Mouse (Mus musculus) T-helper 1 cell (primary cell): ENCODE measurements around the gene Prkn.

Experiments used
- in situ Hi-C: fragments of 300-600 bp; cut with MboI, MseI; formaldehyde crosslinking; loops from one replicate; pipeline ENCODE4 v1.15.1; 2025; ENCODE audit warnings: high pct_unique_total_duplicates

Prkn gene

DNA sequence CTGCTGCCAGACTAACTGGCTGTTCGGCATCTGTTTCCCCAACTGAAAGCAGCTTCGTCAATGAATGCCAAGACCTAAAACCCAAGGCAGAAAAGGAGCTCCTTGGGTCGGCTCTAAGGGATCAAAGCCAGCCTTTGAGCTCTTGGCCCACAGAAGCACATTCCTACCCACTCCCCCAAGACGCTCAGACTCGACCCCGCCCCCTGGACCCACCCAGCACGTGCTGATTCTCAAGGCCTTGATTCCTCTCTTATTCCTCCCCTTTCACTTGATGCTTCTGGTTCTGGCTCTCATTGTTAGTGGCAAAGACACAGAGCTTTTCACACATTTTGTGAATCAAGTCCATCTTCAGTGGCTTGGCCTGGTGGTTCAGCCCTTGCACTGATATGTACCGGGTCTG, 979.3 kb downstream of the Prkn start:
- in situ Hi-C loops = no loop called here

DNA sequence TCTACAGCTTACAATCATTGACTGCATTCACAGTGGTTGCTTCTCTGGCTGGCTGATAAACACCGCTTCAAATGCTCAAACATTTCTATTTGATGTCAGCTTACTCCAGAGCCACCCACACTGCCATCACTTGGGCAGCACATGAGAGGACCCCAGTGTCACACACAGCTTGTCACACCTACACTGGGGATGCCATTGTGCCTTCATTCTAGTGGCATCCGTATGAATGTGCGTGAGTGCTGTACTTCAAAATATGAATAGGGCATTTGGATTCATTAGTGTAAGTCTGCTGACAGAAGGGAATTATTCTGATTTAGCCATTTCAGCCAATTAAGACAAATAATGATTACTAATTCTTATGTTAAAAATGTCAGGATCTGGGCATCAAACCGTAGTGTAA, 980.6 kb downstream of the Prkn start:
- in situ Hi-C loops = no loop called here

DNA sequence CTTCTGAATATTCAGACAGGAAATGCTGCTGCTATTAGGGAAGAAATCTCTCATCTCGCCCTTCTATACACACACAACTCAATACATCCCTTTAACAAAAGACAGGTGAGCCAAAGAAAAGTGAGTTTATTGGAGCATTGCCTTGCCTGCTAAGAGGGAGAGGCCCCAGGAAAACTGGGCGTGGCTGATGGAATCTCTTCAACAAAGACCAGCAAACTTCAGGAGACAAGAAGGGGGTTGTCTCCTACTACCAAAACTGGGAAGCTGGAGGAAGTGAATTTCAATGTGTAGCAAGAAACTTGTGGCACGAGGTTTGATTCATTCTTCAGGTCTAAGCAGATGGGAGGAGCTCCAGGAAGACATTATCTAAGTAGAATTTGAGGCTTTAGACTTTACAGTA, 989.3 kb downstream of the Prkn start:
- in situ Hi-C loops = no loop called here

DNA sequence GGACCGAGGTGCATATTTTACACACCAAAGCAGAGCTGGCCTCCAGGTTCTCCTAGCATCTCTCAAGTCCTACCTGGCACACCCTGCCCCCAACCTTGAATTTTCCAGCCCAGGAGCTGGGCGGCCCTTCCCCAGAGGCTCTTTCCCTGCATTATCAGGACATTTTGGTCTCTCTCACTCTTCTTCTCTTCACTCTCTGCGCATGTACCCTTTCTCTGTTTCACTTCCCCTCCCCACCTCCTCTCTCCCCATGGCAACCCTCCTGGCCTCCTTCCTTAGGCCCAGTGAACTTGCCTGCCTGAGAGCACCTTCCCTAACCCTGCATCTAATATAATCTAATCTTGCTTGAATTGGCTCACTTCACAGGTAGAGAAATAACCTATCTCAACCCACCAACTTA, 996.9 kb downstream of the Prkn start:
- in situ Hi-C loops = no loop called here

DNA sequence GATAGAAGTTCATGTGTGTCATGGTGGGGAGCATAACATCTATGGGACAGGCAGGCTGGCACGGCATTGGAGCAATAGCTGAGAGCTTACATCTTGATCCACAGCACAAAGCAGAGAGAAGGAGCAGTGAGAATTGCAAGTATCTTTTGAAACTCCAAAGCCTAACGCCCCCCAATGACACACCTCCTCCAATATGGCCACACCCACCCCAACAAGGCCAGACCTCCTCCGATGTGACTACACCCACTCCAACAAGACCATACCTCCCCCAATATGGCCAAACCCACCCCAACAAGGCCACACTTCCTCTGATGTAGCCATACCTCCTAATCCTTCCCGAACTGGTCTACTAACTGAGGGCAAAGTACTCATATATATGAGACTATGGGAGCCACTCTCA, 1004.3 kb downstream of the Prkn start:
- in situ Hi-C loops = no loop called here

DNA sequence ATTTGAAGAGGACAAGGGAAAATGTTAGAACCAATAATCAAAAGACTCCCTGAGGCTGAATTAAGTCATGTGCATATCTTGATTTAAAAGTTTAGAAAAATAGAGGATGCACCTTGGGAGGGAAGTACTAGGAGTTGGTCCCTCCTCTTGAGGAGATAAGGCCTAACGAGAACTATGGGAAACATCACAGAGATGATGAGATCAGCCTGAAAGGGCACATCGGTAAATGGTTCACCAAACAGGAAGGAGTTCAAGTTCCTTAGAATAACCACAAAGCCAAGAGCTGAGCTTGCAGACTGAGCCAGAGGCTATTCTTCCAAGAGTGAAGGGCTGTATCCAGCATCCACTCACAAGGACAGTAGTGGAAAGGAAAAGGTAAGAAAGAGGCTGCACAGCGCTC, 1004.8 kb downstream of the Prkn start:
- in situ Hi-C loops = no loop called here

DNA sequence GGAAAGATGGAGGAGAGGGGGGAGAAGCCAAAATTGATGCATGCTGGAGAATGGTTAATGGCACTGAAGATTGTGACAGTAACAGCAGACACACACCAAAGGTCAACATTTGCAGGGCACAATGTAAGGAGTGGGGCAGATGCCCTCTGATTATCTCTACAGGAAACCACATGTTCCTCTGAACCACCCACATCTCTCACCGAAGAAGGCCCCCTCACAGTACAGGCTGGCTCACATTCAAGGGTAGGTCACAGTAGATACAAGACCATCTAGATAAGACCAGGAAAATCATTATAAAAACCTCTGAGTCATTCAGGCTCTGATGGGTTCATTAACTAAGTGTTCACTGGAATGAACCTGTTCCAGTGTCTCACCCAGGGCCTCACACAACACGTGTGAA, 1005.3 kb downstream of the Prkn start:
- in situ Hi-C loops = no loop called here

DNA sequence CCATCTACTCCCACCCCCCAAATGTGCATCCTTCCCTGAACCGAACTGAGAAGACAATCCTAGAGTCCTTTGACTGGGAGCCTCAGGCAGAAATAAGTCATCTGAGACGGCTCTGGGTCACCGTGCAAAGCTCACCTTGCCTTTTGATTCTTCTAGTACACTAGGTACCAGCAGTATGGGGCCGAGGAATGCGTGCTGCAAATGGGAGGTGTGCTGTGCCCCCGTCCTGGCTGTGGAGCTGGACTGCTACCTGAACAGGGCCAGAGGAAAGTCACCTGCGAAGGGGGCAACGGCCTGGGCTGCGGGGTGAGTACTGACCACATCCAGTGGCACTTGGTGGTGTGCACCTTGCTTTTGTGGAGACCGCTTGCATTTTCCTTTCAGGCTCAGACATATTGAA, 1014.4 kb downstream of the Prkn start:
- in situ Hi-C loops = no loop called here

DNA sequence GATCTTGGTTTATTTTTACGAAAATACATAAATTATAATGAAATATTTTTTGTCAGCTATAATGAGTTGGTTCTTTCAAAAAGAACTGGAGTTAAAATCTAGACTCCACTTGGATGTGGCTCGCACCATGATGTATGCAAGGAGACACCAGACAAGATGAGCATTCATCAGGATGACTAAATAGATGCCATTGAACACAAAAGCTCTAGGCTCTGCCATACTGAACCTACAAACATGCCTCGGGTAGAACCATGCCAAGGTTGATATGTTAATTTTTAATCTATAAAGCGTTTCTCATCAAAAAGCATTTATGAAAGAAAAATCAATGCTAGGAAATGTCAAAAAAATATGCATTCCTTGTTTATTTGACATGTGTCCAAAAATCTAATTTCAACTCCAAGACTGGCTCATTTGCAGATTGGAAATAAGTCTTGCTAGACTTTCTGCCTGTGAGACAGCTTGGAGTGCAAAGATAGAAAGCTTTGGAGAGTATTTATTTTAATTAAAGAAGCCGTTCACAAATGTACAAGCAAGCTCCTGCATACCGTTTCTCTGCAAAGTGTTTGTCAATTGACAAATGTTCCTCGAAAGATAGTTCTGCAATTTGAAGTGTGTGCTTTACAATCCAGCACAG, 1018.7 kb downstream of the Prkn start:
- in situ Hi-C loops = no loop called here

DNA sequence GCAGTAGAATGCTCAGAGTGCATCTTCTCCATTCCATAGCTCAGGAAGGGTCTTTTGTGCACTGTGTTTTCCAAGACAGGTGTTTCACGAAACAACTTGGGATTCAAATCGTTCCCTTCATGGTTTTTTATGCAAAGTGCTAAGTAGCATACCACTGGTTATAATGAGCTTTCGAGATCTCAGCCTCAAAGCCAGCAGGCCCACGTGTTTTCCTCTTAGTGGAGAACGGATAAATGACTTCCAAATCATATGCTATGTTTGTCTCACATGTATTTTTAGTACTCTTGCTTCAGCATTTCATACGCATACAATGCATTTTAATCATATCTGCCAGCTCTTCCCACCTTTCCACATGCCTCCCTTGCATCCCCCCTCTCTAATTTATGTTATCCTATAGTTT, 1021.0 kb downstream of the Prkn start:
- in situ Hi-C loops = no loop called here

DNA sequence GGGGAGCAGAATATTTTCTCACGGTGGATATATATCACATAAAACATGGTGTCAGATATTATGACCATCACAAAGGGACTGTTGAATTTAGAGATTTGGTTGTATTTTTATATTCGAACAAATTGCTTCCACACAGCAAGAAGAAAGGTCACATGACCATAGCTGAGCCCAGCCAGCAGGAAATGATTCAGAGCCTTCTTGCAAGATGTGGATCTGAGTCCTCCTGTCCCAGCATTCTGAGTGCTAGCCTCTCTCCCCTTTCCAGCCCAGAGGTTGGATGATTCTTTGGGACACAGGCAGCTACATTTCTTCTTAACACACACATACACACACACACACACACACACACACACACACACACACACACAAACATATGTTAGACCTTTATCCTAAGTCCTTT, 1022.2 kb downstream of the Prkn start:
- in situ Hi-C loops = no loop called here

DNA sequence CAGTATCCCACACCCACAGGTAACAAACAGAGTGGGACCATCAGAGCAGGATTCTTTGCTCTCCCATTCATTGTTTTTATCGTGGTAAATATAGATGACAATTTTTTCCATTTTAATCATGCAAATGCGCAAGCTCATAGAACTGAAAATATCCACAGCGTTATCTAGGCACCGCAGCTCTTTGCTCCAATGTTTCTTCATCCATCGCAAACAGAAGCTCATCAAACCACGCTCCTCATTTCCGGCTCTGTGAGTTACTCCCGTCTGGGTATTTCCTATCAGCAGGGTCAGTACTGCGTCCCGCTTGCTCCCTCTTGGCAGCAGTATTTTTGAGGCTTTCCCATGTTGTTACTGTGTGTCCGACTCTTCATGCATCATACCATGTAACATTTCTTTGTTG, 1022.8 kb downstream of the Prkn start:
- in situ Hi-C loops = no loop called here

DNA sequence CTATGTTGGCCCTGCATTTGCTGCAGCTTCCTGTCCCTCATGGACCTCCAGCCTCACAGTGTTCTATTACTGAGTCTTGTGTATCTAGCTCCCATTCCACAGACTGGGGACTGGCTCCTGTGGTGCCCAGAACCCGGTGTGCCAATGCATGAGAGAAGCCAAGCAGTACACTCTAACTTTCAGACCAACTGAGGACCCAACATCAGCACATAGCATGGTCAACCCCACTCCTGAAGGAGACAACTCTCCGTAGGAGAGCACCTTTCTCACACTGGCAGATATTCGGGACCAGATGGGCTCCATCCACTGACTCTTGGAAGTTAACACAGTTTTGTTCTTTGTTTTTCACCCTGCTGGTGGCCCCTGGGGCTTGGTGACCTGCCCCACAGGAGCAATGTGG, 1026.0 kb downstream of the Prkn start:
- in situ Hi-C loops = no loop called here

DNA sequence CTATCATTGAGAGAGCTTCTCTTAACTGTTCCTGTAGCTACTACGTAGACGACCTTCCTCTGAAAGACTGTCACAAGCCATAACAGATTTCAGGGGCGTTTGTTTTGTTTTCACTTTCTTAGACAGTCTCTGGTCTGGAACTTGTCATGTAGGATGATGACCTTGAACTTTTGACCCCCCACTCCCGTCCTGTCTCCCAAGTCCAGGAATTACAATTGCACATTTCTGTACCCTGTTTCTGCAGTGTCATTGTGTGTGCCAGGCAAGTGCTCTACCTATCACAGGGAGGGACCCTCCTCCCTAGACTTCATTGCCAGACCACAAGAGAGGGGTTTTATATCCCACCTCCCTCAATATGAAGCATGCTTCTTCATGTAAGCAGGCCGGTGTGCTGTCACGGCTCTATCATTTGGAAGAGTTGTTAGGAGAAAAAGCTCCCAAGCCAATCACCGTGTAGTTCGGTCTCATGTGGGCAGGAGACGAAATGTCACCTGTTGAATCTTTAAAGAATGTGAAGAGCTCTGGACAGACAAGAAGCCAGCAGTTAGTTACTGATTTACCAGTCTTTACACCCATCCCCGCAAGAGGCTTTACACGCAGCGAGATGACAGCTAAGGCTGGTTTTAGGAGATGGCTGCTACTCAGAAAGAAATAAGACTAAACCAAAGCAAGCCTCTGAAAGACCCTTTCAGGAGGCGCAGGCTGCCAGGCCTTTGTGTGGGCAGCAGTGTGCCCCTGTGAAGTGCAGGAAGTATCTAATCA, 1027.3 kb downstream of the Prkn start:
- in situ Hi-C loops = no loop called here

DNA sequence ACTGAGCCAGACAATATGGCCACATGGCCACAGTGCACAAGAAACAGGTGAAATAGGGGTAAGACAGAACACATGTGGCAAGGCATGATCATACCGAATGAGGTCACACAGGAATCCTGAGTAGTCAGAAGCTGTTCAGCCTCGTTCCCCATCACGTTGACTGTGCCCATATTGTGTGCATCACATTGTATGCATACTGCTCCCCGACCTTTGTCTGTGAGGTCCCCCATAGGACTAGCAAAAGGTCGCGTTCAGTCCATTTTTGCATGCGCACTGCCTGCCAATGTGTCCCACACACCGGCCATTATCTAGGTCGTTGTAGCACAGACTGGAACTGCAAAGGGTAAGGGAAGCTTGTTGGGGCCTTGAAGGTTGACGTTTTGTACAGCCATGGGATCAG, 1030.4 kb downstream of the Prkn start:
- in situ Hi-C loops = no loop called here

DNA sequence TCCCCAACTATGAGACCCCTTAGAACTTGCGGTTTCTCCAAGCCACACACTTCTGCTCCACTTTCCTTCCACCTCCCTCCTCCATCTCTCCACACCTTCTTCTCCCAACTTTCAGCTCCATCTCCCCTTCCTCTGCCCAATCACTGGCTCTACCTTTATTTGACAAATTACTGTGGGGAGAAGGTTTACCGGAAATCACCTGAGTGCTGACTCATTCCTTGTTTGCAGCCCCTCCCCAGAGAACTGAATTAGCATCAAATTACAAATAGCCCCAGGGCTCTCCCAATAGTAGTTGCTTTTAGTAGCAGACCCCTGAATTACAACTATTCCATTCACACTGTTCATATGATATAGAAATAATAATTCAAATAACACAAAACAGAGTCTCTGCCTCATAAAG, 1036.1 kb downstream of the Prkn start:
- in situ Hi-C loops = no loop called here

DNA sequence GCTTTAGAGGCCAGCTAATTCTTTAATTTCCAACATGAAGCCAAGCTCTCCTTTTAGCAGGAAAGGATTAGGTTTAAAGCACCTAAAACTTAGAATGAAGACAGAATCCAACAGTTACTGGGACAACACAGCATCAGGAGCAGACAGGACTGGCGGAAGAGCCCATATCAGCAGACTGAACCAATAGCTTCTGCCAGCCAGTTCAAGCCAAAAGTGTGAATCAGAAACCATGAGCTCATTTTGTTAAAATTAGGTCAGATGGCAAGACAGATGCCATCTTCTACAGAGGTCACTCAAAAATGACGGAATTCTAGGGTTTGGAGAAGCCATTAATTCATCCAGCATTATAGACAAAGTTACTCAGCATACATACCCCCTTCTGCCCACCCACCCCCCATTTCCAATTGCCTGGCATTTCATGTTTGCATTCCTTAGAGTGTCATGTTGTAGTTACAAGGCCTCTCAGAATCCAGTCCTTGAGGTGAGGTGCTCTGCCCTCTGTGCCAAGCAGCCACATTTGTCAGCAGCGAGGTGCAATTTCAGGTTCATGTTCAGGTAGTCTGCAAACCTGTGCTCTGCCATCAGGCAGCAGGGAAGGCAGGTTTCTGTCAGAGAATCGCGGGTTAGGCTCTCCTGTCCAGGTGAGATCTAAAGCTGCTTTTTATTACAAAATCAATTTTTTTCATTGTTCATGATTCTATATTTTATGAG, 1041.1 kb downstream of the Prkn start:
- in situ Hi-C loops = no loop called here

DNA sequence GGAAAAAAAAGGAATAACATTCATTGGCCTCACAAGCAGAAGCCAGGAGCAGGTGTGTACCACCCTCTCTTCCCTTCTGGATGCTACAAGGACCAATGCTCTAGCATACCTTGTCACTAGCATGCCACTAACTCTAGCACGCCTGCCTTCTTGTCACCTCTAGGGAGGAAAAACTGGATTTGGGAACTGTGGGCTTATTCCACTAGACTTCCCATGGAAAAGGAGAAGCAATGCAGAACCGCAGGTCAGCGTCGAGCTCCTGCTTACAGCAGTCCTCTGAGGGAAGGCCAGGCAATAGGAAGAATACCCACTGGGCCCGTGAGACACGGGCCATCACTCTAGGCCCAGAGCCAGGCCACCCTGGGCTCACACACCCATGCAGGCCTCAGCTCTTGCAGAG, 1045.4 kb downstream of the Prkn start:
- in situ Hi-C loops = no loop called here

DNA sequence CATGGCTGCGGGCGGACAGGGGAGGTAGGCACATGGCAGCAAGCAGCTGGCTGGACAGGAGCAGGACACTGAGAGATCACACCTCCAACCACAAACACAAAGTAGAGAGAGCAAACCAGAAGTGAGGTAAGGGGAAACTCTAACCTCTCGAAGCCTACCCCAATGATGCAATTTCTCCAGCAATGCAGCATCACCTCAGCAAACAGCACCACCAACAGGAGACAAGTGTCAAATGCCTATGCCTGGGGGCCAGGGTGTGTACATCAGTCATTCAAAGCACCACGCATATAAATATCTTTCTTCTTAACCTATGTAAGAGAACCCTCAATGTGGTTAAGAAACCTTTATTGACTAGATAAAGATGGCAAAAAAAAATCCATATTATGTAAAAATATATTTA, 1046.8 kb downstream of the Prkn start:
- in situ Hi-C loops = no loop called here

DNA sequence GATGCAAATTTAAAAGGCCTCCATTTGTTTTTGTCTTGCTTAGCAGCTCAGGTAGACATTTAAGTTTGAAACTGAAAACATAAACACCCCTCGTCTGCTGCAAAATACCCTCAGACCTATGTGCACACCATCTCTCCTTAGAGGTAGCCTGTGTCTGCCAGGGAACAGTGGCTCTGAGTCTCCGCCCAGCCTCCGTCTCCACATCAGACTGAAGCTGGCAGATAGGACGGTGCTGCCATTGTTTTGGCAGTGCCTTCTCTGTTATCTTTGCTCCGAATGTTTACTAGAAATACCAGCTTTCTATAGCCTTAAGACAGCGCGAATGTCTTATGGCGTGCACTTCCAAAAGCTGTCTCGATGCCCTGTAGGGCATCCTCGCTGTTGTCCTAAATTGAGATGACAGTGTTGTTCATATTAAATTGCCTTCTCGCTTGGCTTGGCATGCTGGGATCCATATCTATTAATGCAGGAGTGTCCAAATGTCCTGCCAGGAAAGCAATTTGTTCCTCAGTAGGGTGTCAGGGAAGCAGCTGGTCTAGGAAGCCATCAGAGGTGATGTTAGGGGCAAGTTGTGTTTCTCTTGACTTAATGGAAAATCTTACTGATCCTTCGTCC, 1047.5 kb downstream of the Prkn start:
- in situ Hi-C loops = no loop called here

DNA sequence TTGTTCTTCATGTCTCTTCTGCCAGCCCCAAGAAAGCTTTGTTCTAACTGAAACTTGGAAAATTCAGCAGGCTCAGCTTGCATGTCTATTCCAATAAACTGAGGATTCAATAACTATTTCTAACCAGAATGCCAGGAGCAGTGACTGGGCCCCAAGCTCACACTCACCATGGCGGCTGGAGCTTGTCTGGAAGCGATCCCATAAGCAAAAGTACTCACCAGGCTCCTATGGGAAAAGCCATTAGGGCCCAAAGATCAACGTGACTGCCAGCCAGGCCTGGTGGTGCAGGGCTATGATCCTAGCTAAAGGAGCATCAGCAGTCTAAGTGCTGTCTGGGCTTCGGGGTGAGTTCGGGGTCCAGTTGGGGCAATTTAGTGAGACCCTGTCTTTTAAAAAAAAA, 1048.6 kb downstream of the Prkn start:
- in situ Hi-C loops = no loop called here

DNA sequence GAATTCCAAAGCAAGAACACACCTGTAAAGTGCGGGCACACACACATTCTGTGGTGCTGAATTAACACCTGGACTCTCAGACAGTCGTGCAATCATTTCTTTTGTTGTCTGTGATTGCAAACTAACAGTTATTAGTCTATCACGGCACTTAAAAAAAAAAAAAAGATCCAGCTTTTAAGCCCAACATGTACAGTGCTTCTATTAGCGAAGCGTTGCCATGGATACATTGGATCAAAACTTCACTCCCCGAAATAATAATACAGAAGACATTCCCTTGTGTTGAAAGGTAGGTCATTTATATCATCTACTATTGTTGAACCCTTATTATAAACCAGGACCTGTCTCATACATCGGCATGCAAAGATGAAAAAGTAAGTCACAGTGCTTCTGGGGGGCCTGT, 1060.1 kb downstream of the Prkn start:
- in situ Hi-C loops = no loop called here

DNA sequence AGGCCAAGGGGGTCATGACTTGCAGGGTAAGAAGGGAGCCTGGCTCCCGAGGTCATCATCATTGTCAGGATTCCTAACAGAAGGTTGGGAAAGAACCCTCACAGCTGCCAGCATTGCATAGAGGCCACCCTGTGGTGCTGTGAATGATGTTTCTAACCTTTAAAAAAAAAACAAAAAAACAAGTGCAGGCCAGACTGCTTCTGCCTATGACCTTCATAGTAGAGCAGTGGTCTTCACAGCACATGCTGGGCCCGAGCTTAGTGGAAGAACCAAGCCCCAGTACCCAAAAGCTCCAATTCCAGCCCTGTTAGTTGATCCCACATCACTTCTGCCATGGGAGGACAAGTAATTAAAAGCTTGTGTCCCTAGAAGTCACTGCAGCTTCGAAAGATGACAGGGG, 1061.5 kb downstream of the Prkn start:
- in situ Hi-C loops = no loop called here
